Mouse (Mus musculus): Measurements from ENCODE around the gene Zfp709.
"Not testable (repeated sequence)": the region's sequence is repeated elsewhere in the genome, so short reads cannot be mapped to it uniquely, and the experiment has no call there.

Zfp709 gene

DNA sequence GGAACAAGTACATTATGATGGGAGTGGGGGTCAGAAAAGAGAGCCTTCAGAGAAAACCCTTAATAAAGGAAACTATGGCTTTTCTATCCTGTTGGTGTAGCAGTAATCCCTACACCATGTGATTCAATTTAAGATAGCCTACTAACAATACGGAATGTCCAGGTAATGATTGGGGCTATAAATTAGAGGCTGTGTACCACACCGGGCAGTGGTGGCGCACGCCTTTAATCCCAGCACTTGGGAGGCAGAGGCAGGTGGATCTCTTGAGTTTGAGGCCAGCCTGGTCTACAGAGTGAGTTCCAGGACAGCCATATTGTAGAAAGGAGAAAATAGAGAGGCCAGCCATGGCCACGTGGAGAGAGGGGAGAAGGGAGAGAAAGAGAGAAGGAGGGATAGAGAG is 44.0 kb downstream of the Zfp709 start:
- no peak for DNase-seq (ENCODE audit: inconsistent ontology term)

DNA sequence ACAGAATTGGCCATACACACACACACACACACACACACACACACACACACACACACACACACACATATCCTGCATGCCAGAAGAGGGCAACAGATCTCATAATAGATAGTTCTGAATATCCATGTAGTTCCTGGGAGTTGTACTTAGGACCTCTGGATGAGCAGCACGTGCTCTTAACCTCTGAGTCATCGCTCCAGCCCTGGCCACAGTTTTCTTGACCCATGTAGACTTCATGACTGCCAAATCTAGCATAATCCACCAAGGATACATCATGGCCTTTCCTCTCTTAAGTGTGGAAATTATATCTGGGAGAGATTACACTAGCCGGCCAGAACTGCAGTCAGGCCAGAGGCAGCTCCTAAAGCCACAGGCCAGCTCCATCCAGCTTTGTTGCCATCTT is 44.7 kb downstream of the Zfp709 start:
- DNase-seq (ENCODE audit: inconsistent ontology term): no peak

DNA sequence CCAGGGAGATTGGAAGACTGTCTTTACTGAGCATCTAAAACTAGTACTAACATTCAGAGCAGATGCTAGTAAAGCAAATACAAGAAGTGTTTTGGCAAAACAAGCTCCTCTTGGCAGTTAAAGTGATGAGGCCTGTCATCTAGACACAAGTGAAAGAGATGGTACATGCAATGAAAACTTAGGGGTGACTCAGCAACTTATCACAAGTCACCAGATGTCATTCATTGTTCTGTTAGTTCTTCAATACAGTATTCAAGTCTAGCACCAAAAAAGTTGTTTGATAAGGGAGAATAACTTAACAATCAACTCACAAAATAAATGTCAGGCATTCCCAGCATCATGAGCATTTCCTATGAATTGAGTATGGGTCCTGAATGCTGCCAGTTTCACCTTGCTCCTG is 46.0 kb downstream of the Zfp709 start:
- DNase-seq (ENCODE audit: inconsistent ontology term): no peak

DNA sequence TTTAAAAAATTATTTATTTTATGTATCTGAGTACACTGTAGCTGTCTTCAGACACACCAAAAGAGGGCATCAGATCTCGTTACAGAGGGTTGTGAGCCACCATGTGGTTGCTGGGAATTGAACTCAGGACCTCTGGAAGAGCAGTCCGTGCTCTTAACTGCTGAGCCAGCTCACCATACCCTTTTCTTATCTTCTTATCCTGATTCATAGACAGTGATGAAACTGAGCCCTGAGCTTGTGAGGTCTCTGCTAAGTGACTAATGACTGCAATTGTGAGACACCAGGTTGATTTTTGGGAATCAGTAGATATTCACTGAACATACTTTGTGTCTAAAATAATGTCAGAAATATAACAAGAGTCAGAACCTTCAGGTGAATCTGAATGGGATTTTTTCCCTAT is 56.2 kb downstream of the Zfp709 start:
- not testable (repeated sequence) for DNase-seq (ENCODE audit: inconsistent ontology term)

DNA sequence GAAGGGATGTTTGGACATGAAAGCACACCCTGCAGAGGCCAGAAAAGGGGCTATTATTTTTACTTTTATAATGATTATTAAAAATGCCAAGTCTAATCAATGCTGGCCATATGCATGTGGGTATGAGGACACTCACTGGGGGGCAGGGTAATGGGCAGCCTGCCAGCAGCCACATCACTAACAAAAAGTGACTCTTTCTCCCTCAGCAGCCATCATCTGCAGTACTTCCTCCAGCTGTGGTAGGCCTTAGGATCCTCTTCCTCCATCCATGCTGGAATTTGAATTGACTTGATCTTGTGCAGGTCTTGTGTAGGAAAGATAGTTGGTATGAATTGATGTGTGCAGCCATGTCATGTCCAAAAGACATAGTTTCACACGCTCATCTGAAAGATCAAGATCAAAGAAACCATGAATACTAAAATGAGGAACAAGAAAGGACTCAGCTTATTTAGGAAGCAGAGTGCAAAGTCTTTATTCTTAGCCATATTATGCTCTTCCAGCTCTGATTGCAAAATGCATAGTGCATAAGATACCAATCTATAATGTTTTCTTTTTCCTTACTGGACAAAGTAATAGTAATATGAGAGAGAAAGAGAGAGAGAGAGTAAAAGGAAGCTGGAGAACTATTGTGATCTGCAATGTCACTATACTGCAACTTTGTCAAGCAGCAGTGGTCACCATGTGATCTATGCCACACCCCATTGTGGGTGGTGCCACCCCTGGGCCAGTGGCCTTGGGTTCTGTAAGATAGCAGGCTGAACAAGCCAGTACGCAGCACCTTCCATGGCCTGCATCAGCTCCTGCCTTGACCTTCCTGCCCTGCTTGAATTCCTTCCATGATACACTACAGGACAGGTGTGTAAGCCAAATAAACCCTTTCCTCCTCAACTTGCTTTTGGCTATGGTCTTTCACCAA is 58.7 kb downstream of the Zfp709 start:
- DNase-seq (ENCODE audit: inconsistent ontology term): no peak

DNA sequence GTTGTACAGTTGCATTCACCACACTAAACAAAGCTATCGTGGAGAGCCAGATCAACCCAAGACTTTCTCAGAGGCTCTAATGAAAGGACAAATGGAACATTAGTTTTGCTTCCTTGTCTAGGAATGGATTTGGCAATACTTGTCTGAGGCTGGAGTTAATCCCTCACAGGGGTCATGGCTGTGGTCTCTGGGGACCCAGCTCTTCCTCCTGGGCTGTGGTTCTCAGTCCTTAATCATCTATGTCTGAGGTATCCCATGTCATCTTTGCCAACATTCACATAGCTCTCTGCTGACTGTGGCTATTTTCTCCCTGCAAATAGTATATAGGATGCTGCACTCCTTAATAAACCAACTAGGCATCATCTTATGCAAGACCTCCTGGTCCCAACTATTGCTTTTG is 60.0 kb downstream of the Zfp709 start:
- no peak for DNase-seq (ENCODE audit: inconsistent ontology term)
